Mouse (Mus musculus): ENCODE measurements around the gene Aoc1.

The Aoc1 gene

GRCm38 (mm10) chr6:48872596-48872995, at the start of gene Aoc1:
Aoc1 (plus strand) TSS chr6:48872896.
- DNase-seq = no peak

GRCm38 (mm10) chr6:48825016-48825415, 47.7 kb upstream of the Aoc1 start:
- no peak for DNase-seq

GRCm38 (mm10) chr6:48828976-48829375, 43.7 kb upstream of the Aoc1 start:
- DNase-seq = no peak

GRCm38 (mm10) chr6:48829651-48830050, 43.0 kb upstream of the Aoc1 start:
- DNase-seq = no peak

GRCm38 (mm10) chr6:48830241-48830640, 42.5 kb upstream of the Aoc1 start:
- DNase-seq = no peak

GRCm38 (mm10) chr6:48831141-48831540, 41.6 kb upstream of the Aoc1 start:
- no peak for DNase-seq

GRCm38 (mm10) chr6:48832426-48832825, 40.3 kb upstream of the Aoc1 start:
- no peak for DNase-seq

GRCm38 (mm10) chr6:48833515-48833914, 39.2 kb upstream of the Aoc1 start:
- no peak for DNase-seq

GRCm38 (mm10) chr6:48835241-48835640, 37.5 kb upstream of the Aoc1 start:
- no peak for DNase-seq

- no peak for DNase-seq
Measured at GRCm38 (mm10) chr6:48836146-48836545, 36.5 kb upstream of the Aoc1 start.

GRCm38 (mm10) chr6:48837516-48837915, 35.2 kb upstream of the Aoc1 start:
- no peak for DNase-seq

- no peak for DNase-seq
Measured at GRCm38 (mm10) chr6:48838321-48839080, 34.2 kb upstream of the Aoc1 start.

- peak; percentile 57 to 70 for DNase-seq
Measured at GRCm38 (mm10) chr6:48840371-48840969, 32.2 kb upstream of the Aoc1 start, which contains the start of gene Tmem176a. Tmem176a (plus strand) TSS chr6:48840919.

GRCm38 (mm10) chr6:48840973-48841625, 31.6 kb upstream of the Aoc1 start, which contains the start of gene Tmem176b:
Tmem176b (minus strand) TSS chr6:48841496.
- DNase-seq = peak; percentile 95 to 98

GRCm38 (mm10) chr6:48842111-48842842, 30.4 kb upstream of the Aoc1 start:
- peak; percentile 46 to 65 for DNase-seq

GRCm38 (mm10) chr6:48845086-48845485, 27.6 kb upstream of the Aoc1 start:
- no peak for DNase-seq

- no peak for DNase-seq
Measured at GRCm38 (mm10) chr6:48851820-48852491, 20.7 kb upstream of the Aoc1 start.

- DNase-seq = no peak
Measured at GRCm38 (mm10) chr6:48854155-48854554, 18.5 kb upstream of the Aoc1 start.

GRCm38 (mm10) chr6:48857613-48858302, 14.9 kb upstream of the Aoc1 start:
- no peak for DNase-seq

GRCm38 (mm10) chr6:48860130-48860815, 12.4 kb upstream of the Aoc1 start:
- DNase-seq = peak; percentile 57 to 82

GRCm38 (mm10) chr6:48860851-48861250, 11.8 kb upstream of the Aoc1 start:
- no peak for DNase-seq
